Mouse (Mus musculus) megakaryocyte, embryonic 14.5 days (primary cell): ENCODE measurements around the gene Cables2. TPM values are rescaled to one million over a fixed set of nuclear protein-coding genes. Genes with fewer than 3 reads are reported as not detected.

Experiments
- H3K27me3 ChIP-seq: replicated peaks from 2 replicates; pipeline ENCODE3; 2012; ENCODE audit warnings: inconsistent platforms
- H3K36me3 ChIP-seq: replicated peaks from 2 replicates; pipeline ENCODE3; 2012; ENCODE audit warnings: low read length, inconsistent platforms, mixed read lengths
- H3K4me1 ChIP-seq: 2 replicates; pipeline ENCODE4 v1.6.1; 2012; ENCODE audit warnings: inconsistent platforms
- H3K4me3 ChIP-seq: replicated peaks from 2 replicates; pipeline ENCODE3; 2012; ENCODE audit warnings: moderate library complexity, mild to moderate bottlenecking, inconsistent platforms
- H3K9me3 ChIP-seq: 2 replicates; pipeline ENCODE4 v1.6.1; 2012; ENCODE audit warnings: inconsistent platforms
- FLI1 ChIP-seq: IDR thresholded peaks from 2 replicates; pipeline ENCODE4 v1.6.1; 2012; ENCODE audit warnings: low read length, inconsistent platforms, mixed read lengths
- GATA1 ChIP-seq: IDR thresholded peaks from 3 replicates; pipeline ENCODE4 v1.6.1; 2012; ENCODE audit warnings: mixed read lengths, low read length, inconsistent platforms, borderline replicate concordance
- polyA plus RNA-seq: library from polyadenylated mRNA; stranded (reverse); fragments of >175 nt; gene quantifications from 2 replicates; pipeline ENCODE4 v1.2.3, GENCODE M21; 2012; ENCODE audit warnings: low replicate concordance; ENCODE audit not compliant: insufficient read depth

Cables2 gene
- polyA plus RNA-seq, 1 experiment, result 8.4 TPM

DNA sequence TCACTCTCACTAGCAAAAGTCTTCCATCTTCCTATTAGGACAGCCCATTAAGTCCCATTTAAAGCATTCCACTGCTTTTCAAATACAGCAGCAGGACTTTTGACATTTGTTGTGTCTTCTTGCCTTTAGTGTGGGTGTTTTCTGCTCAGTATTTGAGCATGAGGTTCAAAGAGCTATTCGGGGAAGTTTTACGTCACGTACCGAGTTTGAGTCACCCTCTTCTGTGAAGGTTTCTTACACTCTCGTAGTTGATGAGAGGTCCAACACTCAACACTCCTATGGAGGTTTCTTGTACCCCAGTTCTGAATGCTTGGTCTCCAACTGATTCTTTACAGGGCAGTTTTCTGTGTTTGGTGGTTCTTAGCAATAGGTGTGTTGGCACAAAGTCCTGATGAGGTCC lies 25.4 kb downstream of the Cables2 start:
- no peaks in the 10 kb centered on the region for H3K36me3 ChIP-seq
- no peak overlapping the region for H3K4me3 ChIP-seq
- TF ChIP-seq FLI1 (no peak), GATA1 (no peak)
- no peaks in the 10 kb centered on the region for H3K27me3 ChIP-seq
- H3K9me3 ChIP-seq, result peaks cover 4% of the 10 kb centered on the region; the same call in 1 of the 2 replicates
- peaks cover 23% of the 10 kb centered on the region for H3K4me1 ChIP-seq

DNA sequence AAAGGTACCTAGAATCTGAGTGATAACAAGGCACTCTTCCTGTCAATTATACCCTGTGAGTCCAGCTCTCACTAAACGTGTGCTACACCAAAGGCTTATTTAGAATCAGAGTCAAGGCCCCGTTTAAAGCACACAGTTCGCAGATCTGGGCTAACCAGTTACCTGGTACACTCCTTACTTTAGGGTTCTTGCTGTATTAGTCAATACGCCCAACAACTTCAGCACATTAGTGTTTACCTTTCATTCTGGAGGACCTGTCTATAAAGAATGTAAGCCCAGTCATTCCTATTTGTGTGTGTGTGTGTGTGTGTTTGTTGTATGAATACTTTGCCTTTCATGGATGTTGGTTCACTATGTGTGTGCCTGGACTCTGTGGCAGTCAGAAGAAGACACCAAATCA lies 30.2 kb downstream of the Cables2 start:
- H3K9me3 ChIP-seq, result peaks cover 21% of the 10 kb centered on the region
- peaks cover 6% of the 10 kb centered on the region for H3K4me1 ChIP-seq
- no peaks in the 10 kb centered on the region for H3K36me3 ChIP-seq
- no peak for TF ChIP-seq GATA1
- TF ChIP-seq FLI1, result no peak
- no peaks in the 10 kb centered on the region for H3K27me3 ChIP-seq
- no peak overlapping the region for H3K4me3 ChIP-seq

GRCm38 (mm10) chr2:180238591-180238990 lies 34.7 kb downstream of the Cables2 start:
- Histone ChIP-seq H3K4me3 (no peak overlapping the region), H3K4me1 (peaks cover 27% of the 10 kb centered on the region)
- TF ChIP-seq GATA1, result no peak
- no peak for TF ChIP-seq FLI1

GRCm38 (mm10) chr2:180237601-180238345 lies 35.5 kb downstream of the Cables2 start:
- TF ChIP-seq FLI1 (no peak), GATA1 (no peak)
- Histone ChIP-seq H3K27me3 (peaks cover 2% of the 10 kb centered on the region), H3K9me3 (peaks cover 17% of the 10 kb centered on the region), H3K4me3 (no peak overlapping the region), H3K36me3 (no peaks in the 10 kb centered on the region), H3K4me1 (peaks cover 35% of the 10 kb centered on the region)

More at GRCm38 (mm10) chr2:180238591-180238990, 34.7 kb downstream of the Cables2 start:
- peaks cover 2% of the 10 kb centered on the region for H3K27me3 ChIP-seq
- no peaks in the 10 kb centered on the region for H3K36me3 ChIP-seq
- peaks cover 17% of the 10 kb centered on the region for H3K9me3 ChIP-seq

- Histone ChIP-seq H3K9me3 (peaks cover 15% of the 10 kb centered on the region), H3K4me3 (no peak overlapping the region), H3K27me3 (peaks cover 2% of the 10 kb centered on the region), H3K36me3 (no peaks in the 10 kb centered on the region), H3K4me1 (peaks cover 40% of the 10 kb centered on the region)
- TF ChIP-seq FLI1 (no peak), GATA1 (no peak)
Measured at GRCm38 (mm10) chr2:180236930-180237329, 36.4 kb downstream of the Cables2 start.

GRCm38 (mm10) chr2:180236500-180236899 lies 36.8 kb downstream of the Cables2 start:
- Histone ChIP-seq H3K27me3 (peaks cover 2% of the 10 kb centered on the region), H3K36me3 (no peaks in the 10 kb centered on the region), H3K4me3 (no peak overlapping the region), H3K9me3 (peaks cover 11% of the 10 kb centered on the region), H3K4me1 (peaks cover 40% of the 10 kb centered on the region)
- TF ChIP-seq FLI1 (no peak), GATA1 (no peak)

DNA sequence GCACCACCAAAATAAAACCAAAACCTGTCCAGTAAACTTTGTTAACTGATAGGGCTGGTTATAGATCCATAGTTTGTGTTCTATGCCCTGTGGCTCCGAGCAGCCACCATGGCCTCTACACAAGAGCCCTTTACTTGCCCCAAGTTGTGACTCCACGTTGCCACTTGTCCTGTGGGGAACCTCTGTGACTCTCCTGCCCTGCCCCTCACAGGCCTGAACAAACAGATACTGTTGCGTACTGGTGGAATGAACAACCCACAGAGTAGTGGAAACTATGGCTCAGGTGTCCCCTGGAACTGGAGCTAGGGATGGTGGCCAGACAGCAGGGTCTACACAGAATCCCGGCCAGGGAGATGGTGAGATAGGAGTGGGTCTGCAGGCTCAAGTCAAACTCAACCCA lies 37.5 kb downstream of the Cables2 start:
- Histone ChIP-seq H3K36me3 (no peaks in the 10 kb centered on the region), H3K4me1 (peaks cover 43% of the 10 kb centered on the region), H3K4me3 (no peak overlapping the region), H3K27me3 (peaks cover 6% of the 10 kb centered on the region), H3K9me3 (peaks cover 4% of the 10 kb centered on the region; the same call in 1 of the 2 replicates)
- TF ChIP-seq FLI1 (no peak), GATA1 (no peak)

DNA sequence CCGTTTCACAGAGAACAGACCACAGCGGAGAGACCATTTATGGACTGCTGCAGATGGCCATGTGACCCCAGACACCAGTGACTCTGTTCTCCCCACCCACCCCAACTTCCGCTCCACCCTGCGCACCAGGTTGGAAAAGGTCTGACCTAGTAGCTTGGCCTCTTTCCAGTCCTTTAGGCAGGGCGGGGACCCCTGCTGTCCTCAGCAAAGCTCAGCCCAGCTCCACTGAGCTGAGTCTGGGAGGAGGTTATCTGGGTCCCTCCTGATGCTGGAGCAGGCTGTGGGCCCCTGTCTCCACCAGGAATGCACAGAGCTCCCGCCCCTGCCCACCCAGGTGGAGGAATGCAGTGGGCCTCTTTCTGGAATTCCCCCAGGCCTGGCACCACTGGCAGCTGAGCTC lies 38.3 kb downstream of the Cables2 start:
- Histone ChIP-seq H3K4me3 (no peak overlapping the region), H3K4me1 (peaks cover 48% of the 10 kb centered on the region)

GRCm38 (mm10) chr2:180234353-180234752 lies 38.9 kb downstream of the Cables2 start:
- peaks cover 4% of the 10 kb centered on the region; the same call in 1 of the 2 replicates for H3K9me3 ChIP-seq
- no peaks in the 10 kb centered on the region for H3K36me3 ChIP-seq
- H3K4me1 ChIP-seq, result peaks cover 48% of the 10 kb centered on the region
- H3K4me3 ChIP-seq, result no peak overlapping the region
- peaks cover 8% of the 10 kb centered on the region for H3K27me3 ChIP-seq
- TF ChIP-seq GATA1 (no peak), FLI1 (no peak)

More for the DNA sequence above, 38.3 kb downstream of the Cables2 start:
- Histone ChIP-seq H3K27me3 (peaks cover 8% of the 10 kb centered on the region), H3K36me3 (no peaks in the 10 kb centered on the region), H3K9me3 (peaks cover 4% of the 10 kb centered on the region; the same call in 1 of the 2 replicates)
- no peak for TF ChIP-seq FLI1
- TF ChIP-seq GATA1, result no peak

- H3K4me1 ChIP-seq, result peaks cover 48% of the 10 kb centered on the region
- H3K4me3 ChIP-seq, result peak overlapping the region; percentile 7
- TF ChIP-seq GATA1, result no peak
- no peak for TF ChIP-seq FLI1
- H3K9me3 ChIP-seq, result no peaks in the 10 kb centered on the region; the same call in 1 of the 2 replicates
- no peaks in the 10 kb centered on the region for H3K36me3 ChIP-seq
- H3K27me3 ChIP-seq, result peaks cover 15% of the 10 kb centered on the region
Measured at GRCm38 (mm10) chr2:180233101-180233904, 40.0 kb downstream of the Cables2 start.
